Mouse (Mus musculus) adrenal gland, adult (tissue): Measurements from ENCODE around the gene Ripk4.

Experiments used
- DNase-seq, 2 experiments: peaks; one replicate each; pipeline ENCODE4 v3.0.0; 2022 to 2023; ENCODE audit warnings: low spot score in 1 of 2; ENCODE audit not compliant: inconsistent age in 2 of 2

Gene Ripk4

DNA sequence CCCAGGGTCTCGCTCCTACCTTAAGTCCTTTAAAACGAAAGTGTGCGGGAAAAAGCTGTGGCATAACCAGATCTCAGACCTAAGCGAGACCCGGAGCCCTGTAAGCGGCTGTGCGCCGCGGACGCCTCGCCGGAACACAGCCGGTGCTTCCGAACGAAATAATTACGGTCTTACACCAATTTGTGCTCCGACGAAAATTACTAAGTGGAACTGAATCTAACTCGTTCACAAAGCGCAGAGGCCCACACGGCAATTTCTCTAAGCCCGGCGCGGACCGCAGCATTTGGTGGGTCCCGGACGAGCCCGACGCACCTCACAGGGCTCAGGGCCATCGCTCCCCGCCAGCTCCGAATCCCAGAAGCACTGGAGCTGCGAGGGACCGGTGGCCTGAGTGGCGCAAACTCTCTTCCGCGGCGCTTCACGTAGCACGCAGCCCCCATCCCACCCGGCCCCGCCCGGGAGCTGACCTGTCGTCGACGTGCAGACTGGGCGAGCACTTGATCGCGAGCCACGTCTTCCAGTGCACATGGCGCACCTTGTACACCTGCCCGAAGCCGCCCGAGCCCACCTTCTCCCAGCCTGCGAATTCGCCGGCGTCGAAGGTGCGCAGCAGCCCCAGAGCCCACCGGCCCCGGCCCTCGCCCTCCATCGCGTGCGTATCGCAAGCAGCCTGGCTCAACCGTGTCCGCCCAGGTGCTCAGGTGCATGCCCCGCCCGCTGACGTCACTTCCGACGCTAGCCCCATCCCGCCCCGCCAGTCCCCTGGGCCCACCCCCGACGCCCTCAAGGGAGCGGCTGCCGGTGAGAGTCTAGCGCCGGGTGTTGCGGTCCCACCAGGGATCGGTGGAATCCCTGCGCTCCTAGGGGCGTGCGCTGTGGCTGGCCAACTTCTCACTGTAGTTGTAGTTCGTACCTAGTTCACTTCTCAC lies at the start of gene Ripk4:
TSS of gene Ripk4 (minus strand) at position 727 of the 929 bp plus-strand sequence.
- DNase-seq, result peak; percentile 19 to 63

DNA sequence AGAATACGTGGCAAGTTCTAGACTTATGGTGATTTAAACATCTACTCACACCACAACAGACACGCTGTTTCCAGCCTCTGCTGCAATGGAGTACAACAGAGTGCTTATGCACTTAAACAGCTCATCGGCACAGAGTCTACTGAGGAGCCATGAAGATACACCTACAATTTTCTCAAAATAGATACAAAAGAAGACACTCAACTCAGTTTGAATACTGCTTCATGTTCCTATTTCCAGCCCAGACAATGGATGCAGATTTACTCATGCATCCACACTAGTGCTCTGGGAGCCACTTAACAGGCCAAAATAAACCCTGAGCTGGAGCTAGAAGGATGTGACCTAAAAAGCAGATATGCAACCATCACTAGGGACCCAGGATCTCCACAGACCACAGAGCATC lies 45.3 kb upstream of the Ripk4 start:
- no peak for DNase-seq

GRCm38 (mm10) chr16:97805646-97806045 lies 42.1 kb upstream of the Ripk4 start:
- no peak for DNase-seq

DNA sequence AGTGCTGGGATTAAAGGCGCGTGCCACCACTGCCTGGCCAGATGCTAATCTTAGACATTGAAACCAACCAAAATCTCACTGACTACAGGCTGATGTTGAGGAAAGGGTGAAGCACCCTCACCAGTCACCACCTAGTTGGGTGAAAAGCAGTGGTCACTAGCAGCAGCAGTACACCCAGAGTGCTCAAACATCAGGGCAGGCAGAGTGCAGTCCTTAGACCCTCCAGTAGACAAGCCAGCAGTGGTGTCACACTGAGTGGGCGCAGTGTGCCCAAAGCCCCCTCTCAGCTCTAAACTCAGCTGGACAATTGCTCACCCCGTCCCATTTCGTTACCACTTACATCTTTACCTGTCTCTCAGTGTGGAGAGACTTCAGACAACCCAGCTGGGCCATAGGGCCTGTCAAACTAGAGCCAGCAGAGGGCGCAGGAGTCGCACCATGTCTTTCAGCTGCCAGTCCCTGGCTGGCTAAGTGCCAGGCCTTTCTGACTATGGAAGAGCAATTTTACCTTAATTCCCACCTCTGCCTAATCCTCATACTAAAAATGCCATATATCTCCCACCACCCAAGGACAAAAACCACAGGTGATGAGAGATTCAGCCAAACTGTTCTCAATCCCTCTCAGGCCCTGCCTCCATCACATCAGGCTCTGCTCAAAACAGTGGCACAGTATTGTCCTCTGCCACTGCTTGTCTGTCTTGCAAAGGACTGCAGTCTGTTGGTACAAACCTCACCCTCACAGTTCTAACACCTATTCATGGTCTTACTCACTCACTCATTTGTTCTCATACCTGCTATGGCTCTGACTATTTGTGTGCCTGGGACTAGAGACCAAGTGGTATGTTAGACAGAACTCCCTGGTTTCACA lies 41.3 kb upstream of the Ripk4 start:
- DNase-seq, result peak; percentile 80 to 94

DNA sequence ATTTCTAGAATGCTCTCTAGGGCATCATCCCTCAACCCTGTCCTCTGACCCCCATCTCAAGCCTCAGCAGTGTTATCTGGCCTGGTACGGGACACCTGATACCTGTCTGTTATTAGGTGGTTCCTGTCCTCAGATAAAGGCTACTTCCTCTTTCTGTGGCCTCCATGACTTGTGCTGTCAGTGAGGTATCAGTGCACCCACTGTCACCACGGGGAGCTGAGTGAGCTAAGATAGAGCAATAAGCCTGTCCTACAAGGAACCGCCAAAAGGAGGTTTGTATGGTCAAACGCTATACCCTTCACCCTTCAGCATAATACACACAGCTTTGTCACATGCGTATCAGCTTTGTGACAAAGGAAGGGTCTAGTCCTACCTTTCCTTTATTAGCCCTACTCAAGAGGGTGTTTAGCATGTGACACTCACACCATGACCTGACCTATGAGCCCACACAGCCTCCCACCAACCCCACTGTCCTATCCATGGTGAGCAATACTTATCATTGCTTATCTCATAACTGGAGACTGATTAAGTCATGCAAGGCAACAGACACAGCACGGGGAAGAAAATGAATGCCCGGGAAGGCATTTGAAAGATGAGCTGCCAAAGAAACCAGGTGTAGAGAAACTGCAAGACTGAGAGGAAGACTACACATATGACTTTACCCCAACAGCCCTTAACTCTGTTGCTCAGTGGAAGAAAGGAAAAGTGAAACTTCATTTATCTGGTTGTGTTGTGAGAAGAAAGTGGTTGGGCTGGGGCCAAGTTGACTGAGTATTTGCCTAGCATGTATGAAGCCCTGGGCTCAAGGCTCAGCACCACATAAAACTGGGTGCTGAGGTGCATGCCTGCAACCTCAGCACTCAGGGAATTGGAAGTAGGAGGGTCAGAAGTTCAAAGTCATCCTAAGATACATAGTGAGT lies 34.6 kb upstream of the Ripk4 start:
- DNase-seq, result no peak

GRCm38 (mm10) chr16:97797212-97797611 lies 33.6 kb upstream of the Ripk4 start:
- DNase-seq, result no peak

- no peak for DNase-seq
These were observed 30.7 kb upstream of the Ripk4 start for GRCm38 (mm10) chr16:97794256-97794655.

GRCm38 (mm10) chr16:97783057-97783456 lies 19.5 kb upstream of the Ripk4 start:
- DNase-seq, result no peak

- DNase-seq, result peak; percentile 75 to 94
These were observed 14.9 kb upstream of the Ripk4 start for GRCm38 (mm10) chr16:97778353-97779025.

DNA sequence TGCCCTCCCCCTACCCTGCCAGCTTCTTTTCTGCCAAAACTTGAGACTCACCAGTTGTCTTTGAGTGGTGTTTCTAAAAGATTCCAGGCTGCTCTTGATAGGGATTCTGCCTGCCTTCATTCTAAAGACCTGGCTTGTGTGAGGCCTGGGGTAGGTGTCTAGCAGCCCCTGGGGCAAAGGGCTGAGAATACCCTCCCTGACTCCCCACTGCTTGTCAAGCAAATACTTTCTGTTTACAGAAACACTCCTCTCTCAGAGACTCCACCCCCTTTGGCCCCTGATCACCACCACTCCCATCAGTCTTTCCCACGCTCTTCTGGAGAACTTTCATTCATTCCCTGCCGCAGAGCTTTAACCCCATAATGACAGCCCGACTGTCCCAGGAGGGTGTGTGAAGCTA lies 2.9 kb upstream of the Ripk4 start:
- DNase-seq, result no peak

DNA sequence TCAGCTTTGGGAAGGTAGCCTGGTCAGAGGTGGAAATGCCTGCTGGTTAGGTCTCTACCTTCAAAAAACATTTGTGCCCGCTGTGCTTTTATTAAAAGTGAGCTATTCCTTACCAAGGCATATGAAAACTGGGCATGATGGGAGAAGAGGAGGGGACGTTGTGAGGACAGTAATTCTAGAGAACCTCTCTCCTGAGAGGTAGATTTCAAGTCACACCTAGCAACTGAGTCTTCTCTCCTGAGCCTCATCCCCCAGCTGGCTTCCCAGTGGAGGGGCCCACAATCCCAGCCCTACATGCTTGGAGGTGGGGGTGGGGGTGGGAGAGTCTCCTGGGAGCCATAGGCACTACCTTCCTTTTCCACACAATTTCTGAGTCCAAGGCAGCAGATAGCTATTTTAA lies 1.0 kb upstream of the Ripk4 start:
- DNase-seq, result no peak

- no peak for DNase-seq
These were observed 378 bp upstream of the Ripk4 start for GRCm38 (mm10) chr16:97763990-97764340.

DNA sequence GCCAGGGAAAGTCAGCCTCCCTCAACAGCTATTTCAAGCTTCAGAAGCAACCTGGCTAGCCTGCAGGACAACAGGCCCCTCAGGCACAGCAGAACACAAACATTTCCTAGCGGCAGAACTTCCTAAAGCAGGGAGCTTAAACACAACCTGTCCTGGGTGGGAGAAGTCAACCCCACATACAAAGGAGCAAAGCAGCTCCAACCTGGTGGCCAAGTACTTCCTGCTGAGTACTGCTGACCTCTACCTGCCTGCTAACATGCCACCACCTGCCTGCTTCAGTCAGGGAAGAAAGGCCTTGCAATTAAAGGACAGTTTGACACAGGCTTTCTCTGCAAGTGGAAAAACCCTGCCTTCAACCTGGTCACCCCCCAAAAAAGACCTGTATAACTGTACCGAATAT lies 1.8 kb downstream of the Ripk4 start:
- no peak for DNase-seq

- DNase-seq, result no peak
These were observed 3.9 kb downstream of the Ripk4 start for GRCm38 (mm10) chr16:97759681-97760080.

DNA sequence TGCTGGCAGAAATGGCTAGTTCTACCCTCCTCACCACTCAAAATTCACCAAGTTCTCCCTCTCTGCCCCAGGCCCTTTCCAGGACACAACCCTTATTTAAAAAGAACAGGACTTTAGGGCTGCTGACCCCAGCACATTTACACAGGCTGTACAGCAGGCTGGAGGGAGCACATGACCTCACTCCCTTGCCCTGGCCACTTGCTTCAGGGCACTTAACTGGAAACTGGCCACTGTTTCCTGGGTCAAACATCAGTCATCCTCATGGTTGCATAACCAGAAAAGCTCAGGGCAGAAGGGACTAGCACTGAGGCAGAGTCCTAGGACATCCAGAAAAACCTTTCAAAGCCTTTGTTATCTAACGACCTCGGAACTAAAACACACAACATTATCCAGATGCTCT lies 5.3 kb downstream of the Ripk4 start:
- peak in 1 of 2 experiments; percentile 72 for DNase-seq

DNA sequence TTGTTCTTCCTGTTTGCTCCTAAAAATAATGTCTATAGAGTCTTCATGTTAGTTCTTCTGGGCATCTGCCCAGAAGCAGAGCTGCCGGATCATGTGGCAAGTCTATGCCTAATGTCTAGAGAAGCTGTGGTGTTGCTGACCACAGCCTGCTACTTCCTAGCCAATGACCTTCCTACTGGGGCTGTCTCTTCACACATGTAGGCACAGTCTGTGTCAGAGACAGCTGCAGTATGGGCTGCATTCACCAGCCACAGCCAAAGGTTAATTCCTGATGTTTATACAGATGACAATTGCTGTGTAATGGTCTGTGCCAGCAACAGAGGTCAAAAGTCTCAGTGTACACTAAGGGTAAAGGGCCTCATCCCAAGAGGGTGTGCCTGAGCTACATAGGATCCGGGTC lies 7.1 kb downstream of the Ripk4 start:
- DNase-seq, result no peak

DNA sequence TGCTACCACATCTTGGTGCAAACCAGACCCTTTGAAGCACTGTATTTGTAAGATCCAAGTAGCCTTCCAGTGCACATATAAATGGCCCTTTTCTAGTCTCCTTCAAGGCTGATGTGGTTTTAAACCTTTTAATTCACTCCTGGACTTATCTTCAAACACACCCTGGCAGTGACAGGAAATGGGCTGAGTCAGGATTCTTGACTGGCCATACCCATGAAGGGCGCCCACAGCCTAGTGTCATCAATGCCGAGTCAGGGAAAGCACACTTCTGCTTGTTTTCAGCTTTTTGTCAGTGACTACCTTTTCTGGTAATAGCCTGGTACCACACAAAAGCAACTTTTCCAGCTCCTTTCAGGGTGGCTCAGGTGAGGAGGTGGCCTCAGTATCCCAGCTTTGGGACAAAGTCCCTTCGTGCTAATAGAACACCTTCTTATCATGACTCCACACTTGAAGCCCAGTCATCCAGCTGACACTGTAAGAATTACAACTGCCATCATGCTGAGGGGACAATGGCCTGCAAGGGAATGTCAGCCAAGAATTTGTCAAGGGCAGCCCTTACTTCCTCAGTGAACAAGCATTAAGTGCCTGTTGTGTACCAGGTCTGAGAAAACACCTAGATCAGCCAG lies 11.2 kb downstream of the Ripk4 start:
- DNase-seq, result peak; percentile 14 to 79

- peak; percentile 73 to 93 for DNase-seq
These were observed 11.7 kb downstream of the Ripk4 start for GRCm38 (mm10) chr16:97751884-97752283.

DNA sequence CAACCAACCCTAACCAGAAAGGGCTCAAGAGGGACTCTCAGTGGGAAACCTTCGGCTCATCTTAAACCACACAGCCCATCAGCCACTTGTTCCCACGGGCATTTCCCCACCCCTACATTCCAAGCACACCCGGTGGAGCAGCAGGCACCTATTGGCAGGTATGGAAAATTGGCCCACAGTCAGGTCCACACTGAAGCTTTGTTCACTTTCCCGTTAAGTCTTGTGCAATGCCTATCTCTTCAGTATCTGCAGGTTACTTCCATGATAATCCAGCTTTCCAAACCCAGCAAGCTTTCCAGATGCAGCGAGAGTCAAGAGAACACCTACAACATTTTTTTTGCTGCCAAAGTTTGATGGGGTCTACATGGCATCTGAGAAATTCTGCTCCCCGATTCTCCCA lies 15.2 kb downstream of the Ripk4 start:
- no peak for DNase-seq

GRCm38 (mm10) chr16:97738030-97738429 lies 25.6 kb downstream of the Ripk4 start:
- no peak for DNase-seq
